Mouse (Mus musculus): ENCODE results near the gene Abcg5. TPM values are rescaled to one million over a fixed set of nuclear protein-coding genes. Genes with fewer than 3 reads are reported as not detected.

Gene Abcg5
- polyA plus RNA-seq, 1 experiment from 2014 or later: 5.9 TPM

DNA sequence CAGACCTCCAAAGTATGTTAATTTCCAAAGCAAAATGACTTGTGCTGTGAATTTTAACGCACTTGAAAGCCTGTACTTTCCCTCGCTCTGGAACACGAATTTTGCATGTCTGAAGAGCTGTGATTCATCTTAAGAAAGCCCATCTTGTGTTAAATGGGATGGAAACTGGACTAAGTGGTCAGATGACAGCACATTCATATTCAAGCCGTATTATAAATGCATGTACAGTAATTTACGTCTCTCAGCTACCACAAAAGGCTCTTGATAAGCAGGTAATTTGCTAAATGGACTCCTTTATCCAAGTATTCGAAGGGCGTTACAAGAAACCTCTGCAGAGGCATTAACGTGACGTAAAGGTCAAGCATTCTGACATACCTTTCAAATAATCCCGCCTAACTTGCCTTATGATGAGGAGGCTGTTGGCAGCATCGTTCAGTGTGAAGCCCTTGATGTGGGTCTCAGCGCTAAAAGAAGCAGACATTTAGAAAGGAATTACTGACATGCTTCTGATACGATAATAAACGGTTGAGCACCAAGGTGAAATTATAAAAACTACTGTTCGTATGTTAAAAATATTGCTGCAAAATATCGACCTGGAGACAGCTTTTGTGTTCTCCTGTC, 33.6 kb upstream of the Abcg5 start:
- Histone ChIP-seq H3K4me2 (replicated peaks) (no peak overlapping the region), H3K9me3 (ENCODE audit: control insufficient read depth, low read length) (no peaks in the 10 kb centered on the region), H3K4me1 (replicated peaks; ENCODE audit: control insufficient read depth, insufficient read depth, low read length) (peaks cover 11% of the 10 kb centered on the region; the same call in 1 of the 2 replicates), H3K27ac (no peak overlapping the region), H3K4me3 (replicated peaks; ENCODE audit: low read length) (no peak overlapping the region), H3K27me3 (ENCODE audit: control insufficient read depth, insufficient read depth, low read length) (peaks cover 7% of the 10 kb centered on the region), H3K9ac (no peak overlapping the region), H3K36me3 (replicated peaks; ENCODE audit: control insufficient read depth, insufficient read depth) (peaks cover 9% of the 10 kb centered on the region; the same call in 1 of the 2 replicates)
- no peak for ATAC-seq (ENCODE audit: low FRiP score)
- DNase-seq (ENCODE audit: low spot score): no peak
- 44% methylated on average over 16 of the region's 16 CpGs for WGBS

DNA sequence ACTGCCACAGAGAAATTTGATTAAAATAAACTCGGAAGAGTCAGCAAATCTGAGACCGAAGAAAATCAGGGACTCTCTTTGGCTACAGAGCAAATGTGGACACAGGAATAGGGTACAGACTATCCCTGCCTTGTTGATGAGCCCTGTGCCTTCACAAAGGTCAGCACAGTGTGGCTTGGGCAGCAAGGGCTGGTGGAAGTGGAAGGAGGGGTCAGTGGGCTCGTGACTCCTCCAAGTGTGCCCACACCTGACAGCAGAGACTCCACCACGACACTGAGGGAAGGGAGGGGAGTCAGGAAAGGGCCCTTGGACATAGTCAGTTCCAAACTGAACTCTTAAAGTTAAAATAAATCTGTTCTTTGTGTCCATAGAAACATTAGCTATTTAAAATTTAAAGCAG, 32.1 kb upstream of the Abcg5 start:
- H3K9ac ChIP-seq: no peak overlapping the region
- ATAC-seq (ENCODE audit: low FRiP score) (no peak), DNase-seq (ENCODE audit: low spot score) (no peak)
- no peak overlapping the region for H3K4me2 ChIP-seq (replicated peaks)
- peaks cover 7% of the 10 kb centered on the region for H3K27me3 ChIP-seq (ENCODE audit: control insufficient read depth, insufficient read depth, low read length)
- no peak overlapping the region for H3K4me3 ChIP-seq (replicated peaks; ENCODE audit: low read length)
- 75% methylated on average over 4 of the region's 4 CpGs for WGBS
- H3K36me3 ChIP-seq (replicated peaks; ENCODE audit: control insufficient read depth, insufficient read depth): peaks cover 9% of the 10 kb centered on the region; the same call in 1 of the 2 replicates
- no peak overlapping the region for H3K27ac ChIP-seq
- H3K4me1 ChIP-seq (replicated peaks; ENCODE audit: control insufficient read depth, insufficient read depth, low read length): peaks cover 11% of the 10 kb centered on the region; the same call in 1 of the 2 replicates
- no peaks in the 10 kb centered on the region for H3K9me3 ChIP-seq (ENCODE audit: control insufficient read depth, low read length)

DNA sequence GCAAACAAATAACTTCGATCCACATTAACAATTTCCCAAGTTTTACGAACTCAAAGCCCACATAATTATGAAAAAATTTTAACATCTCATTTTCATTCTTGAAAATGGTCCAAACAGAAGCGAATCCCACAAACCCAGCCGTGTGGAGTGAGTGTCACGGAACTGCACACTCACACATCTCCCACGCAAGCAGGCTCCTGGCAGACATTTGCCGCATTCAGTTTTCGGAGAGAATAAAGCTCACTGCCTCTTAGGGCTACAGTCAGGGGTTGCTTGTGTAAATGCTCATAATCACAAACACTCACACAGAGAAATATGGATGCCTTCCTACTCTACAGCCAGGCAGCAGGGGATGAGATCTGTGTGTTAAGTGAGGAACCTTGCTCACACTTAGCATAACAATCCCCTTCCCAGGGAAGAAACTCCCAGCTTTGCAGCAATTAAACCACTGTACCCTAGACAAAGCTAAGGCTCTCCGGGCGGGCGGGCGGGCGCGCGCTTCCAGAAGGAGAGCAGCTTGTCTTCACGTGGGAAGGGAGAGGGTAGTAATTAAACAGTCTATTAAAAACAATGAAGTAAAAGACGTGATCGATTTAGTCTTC, 30.9 kb upstream of the Abcg5 start:
- Histone ChIP-seq H3K4me2 (replicated peaks) (no peak overlapping the region), H3K4me3 (replicated peaks; ENCODE audit: low read length) (no peak overlapping the region), H3K27me3 (ENCODE audit: control insufficient read depth, insufficient read depth, low read length) (peaks cover 7% of the 10 kb centered on the region), H3K36me3 (replicated peaks; ENCODE audit: control insufficient read depth, insufficient read depth) (peaks cover 9% of the 10 kb centered on the region; the same call in 1 of the 2 replicates), H3K9me3 (ENCODE audit: control insufficient read depth, low read length) (no peaks in the 10 kb centered on the region), H3K9ac (no peak overlapping the region), H3K4me1 (replicated peaks; ENCODE audit: control insufficient read depth, insufficient read depth, low read length) (peaks cover 23% of the 10 kb centered on the region), H3K27ac (no peak overlapping the region)
- WGBS: 61% methylated on average over 18 of the region's 18 CpGs
- no peak for ATAC-seq (ENCODE audit: low FRiP score)
- DNase-seq (ENCODE audit: low spot score): no peak

DNA sequence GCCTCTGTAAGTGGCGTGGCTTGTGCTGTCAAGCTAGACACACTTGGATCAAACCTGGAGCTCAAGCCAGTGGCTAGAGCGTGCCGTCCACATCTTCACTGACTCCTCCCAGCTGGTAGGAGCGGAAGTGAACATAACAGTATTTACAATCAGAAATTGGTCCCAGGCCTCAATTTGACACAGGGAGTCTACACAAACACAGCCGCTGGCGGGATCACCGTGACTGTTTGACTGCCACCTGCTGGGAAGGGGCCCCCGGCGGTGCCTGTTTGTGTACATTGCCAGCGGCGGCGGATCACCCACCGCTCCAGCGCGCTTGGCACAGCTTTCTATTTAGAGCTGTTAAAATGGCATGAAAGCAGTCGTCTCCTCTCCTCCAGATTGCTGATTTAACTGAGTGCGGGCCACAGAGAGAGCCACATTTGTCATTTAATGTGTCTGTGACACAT, 26.6 kb upstream of the Abcg5 start:
- Histone ChIP-seq H3K4me2 (replicated peaks) (peak overlapping the region; percentile 27), H3K9me3 (ENCODE audit: control insufficient read depth, low read length) (no peaks in the 10 kb centered on the region), H3K27me3 (ENCODE audit: control insufficient read depth, insufficient read depth, low read length) (peaks cover 12% of the 10 kb centered on the region), H3K36me3 (replicated peaks; ENCODE audit: control insufficient read depth, insufficient read depth) (peaks cover 16% of the 10 kb centered on the region; the same call in 1 of the 2 replicates), H3K9ac (0 out of 2 replicates have a peak overlapping the region, but pooled peaks have one; percentile 31), H3K27ac (peak overlapping the region; percentile 51), H3K4me3 (replicated peaks; ENCODE audit: low read length) (no peak overlapping the region), H3K4me1 (replicated peaks; ENCODE audit: control insufficient read depth, insufficient read depth, low read length) (peaks cover 12% of the 10 kb centered on the region)
- peak; percentile 73; the same call in 1 of the 2 replicates for ATAC-seq (ENCODE audit: low FRiP score)
- DNase-seq (ENCODE audit: low spot score): peak; percentile 70
- 26% methylated on average over 17 of the region's 17 CpGs for WGBS

DNA sequence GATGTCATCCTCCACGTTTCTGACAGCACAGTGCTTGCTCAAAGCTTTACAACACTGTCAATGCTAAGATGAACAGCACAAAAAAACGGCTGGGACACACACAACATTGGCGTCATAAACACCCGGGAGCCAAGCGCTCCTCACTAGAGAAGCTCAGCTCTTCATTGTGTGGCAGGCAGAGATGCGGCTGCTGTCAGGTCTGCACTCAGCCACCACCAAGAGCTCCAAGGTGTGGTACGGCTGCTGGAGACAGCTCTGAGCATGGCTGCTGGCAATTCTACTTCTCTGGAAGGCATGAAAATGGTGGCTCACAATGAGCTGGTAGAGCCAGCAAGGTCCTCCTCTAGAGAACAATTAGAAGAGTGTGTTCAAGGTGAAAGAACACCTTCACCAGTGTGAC, 26.0 kb upstream of the Abcg5 start:
- H3K36me3 ChIP-seq (replicated peaks; ENCODE audit: control insufficient read depth, insufficient read depth): peaks cover 16% of the 10 kb centered on the region; the same call in 1 of the 2 replicates
- peak overlapping the region; percentile 31; the same call in 1 of the 2 replicates for H3K9ac ChIP-seq
- WGBS: 83% methylated on average over 7 of the region's 7 CpGs
- no peak for DNase-seq (ENCODE audit: low spot score)
- ATAC-seq (ENCODE audit: low FRiP score): no peak
- H3K4me1 ChIP-seq (replicated peaks; ENCODE audit: control insufficient read depth, insufficient read depth, low read length): peaks cover 12% of the 10 kb centered on the region
- H3K9me3 ChIP-seq (ENCODE audit: control insufficient read depth, low read length): no peaks in the 10 kb centered on the region
- peak overlapping the region; percentile 27; the same call in 1 of the 2 replicates for H3K4me2 ChIP-seq (replicated peaks)
- H3K27ac ChIP-seq: peak overlapping the region; percentile 51
- no peak overlapping the region for H3K4me3 ChIP-seq (replicated peaks; ENCODE audit: low read length)
- peaks cover 12% of the 10 kb centered on the region for H3K27me3 ChIP-seq (ENCODE audit: control insufficient read depth, insufficient read depth, low read length)

DNA sequence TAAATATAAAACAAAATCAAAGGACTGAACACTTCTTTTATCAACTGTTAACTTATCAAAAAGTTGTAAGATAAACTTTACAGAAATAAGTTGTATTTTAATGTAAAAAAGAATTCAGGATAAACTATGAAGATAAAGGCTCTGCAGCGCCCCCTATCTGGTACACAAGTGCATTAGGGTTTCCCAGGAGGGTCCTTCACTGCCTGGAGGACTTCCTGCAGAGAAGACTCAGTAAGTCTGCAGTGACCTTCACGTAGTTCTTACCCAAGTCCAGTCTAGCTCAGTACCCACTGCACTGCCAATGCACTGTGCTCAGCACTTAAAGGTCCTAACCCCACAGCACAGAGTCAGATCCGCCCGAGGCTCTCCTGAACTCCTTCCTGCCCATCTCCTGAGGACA, 24.6 kb upstream of the Abcg5 start:
- 71% methylated on average over 4 of the region's 4 CpGs for WGBS
- Histone ChIP-seq H3K27ac (no peak overlapping the region), H3K4me3 (replicated peaks; ENCODE audit: low read length) (no peak overlapping the region), H3K27me3 (ENCODE audit: control insufficient read depth, insufficient read depth, low read length) (peaks cover 9% of the 10 kb centered on the region; the same call in 1 of the 2 replicates), H3K9me3 (ENCODE audit: control insufficient read depth, low read length) (no peaks in the 10 kb centered on the region), H3K4me2 (replicated peaks) (no peak overlapping the region), H3K4me1 (replicated peaks; ENCODE audit: control insufficient read depth, insufficient read depth, low read length) (peaks cover 16% of the 10 kb centered on the region), H3K36me3 (replicated peaks; ENCODE audit: control insufficient read depth, insufficient read depth) (peaks cover 13% of the 10 kb centered on the region; the same call in 1 of the 2 replicates), H3K9ac (no peak overlapping the region)
- ATAC-seq (ENCODE audit: low FRiP score) (no peak), DNase-seq (ENCODE audit: low spot score) (no peak)

DNA sequence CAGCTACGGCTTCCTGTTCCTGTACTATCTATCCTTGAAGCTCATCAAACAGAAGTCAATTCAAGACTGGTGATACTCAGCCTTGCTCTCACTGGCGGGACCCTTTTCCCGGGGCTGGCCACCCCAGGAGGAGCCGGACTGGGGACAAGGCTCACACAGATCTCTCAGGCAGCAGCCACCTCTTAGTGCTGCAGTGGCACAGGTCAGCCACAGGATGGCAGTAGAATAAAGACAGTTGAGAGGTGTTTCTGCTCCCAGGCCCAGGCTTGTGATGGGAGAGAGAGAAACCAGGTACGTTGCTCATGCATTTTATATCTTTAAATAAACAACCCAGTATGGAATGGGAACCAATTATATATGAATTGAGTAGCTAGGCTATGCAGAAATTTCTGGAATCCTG, 15.9 kb upstream of the Abcg5 start:
- H3K4me2 ChIP-seq (replicated peaks): no peak overlapping the region
- no peak overlapping the region for H3K4me3 ChIP-seq (replicated peaks; ENCODE audit: low read length)
- 0 out of 2 replicates have a peak, but pooled peaks cover 4% of the 10 kb centered on the region for H3K4me1 ChIP-seq (replicated peaks; ENCODE audit: control insufficient read depth, insufficient read depth, low read length)
- H3K9me3 ChIP-seq (ENCODE audit: control insufficient read depth, low read length): no peaks in the 10 kb centered on the region
- ATAC-seq (ENCODE audit: low FRiP score) (peak; percentile 69; the same call in 1 of the 2 replicates), DNase-seq (ENCODE audit: low spot score) (peak; percentile 83)
- H3K27ac ChIP-seq: no peak overlapping the region
- no peaks in the 10 kb centered on the region for H3K27me3 ChIP-seq (ENCODE audit: control insufficient read depth, insufficient read depth, low read length)
- no peak overlapping the region for H3K9ac ChIP-seq
- H3K36me3 ChIP-seq (replicated peaks; ENCODE audit: control insufficient read depth, insufficient read depth): no peaks in the 10 kb centered on the region
- 24% methylated on average over 5 of the region's 5 CpGs for WGBS

DNA sequence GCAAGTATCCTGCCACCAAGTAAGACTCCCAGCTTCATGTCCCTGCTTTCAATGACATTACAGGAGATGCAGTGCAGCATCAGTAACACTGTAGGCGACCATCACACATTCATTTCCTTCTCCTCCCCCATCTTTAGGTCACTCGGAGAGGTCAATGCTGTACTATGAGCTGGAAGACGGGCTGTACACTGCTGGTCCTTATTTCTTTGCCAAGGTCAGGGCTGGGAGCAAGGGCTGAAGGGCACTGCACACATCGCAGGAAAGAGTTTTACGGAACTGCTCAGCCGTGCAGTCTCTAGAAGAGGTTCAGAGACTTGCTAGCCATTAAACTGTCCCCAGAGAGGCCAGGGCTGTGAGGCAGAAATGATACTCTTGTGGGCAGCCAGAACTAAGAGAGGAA, 13.7 kb upstream of the Abcg5 start:
- Histone ChIP-seq H3K4me2 (replicated peaks) (no peak overlapping the region), H3K9me3 (ENCODE audit: control insufficient read depth, low read length) (no peaks in the 10 kb centered on the region), H3K4me3 (replicated peaks; ENCODE audit: low read length) (no peak overlapping the region), H3K4me1 (replicated peaks; ENCODE audit: control insufficient read depth, insufficient read depth, low read length) (no peaks in the 10 kb centered on the region), H3K9ac (no peak overlapping the region), H3K27me3 (ENCODE audit: control insufficient read depth, insufficient read depth, low read length) (no peaks in the 10 kb centered on the region), H3K27ac (no peak overlapping the region), H3K36me3 (replicated peaks; ENCODE audit: control insufficient read depth, insufficient read depth) (no peaks in the 10 kb centered on the region)
- DNase-seq (ENCODE audit: low spot score) (no peak), ATAC-seq (ENCODE audit: low FRiP score) (no peak)
- WGBS: 65% methylated on average over 6 of the region's 6 CpGs

DNA sequence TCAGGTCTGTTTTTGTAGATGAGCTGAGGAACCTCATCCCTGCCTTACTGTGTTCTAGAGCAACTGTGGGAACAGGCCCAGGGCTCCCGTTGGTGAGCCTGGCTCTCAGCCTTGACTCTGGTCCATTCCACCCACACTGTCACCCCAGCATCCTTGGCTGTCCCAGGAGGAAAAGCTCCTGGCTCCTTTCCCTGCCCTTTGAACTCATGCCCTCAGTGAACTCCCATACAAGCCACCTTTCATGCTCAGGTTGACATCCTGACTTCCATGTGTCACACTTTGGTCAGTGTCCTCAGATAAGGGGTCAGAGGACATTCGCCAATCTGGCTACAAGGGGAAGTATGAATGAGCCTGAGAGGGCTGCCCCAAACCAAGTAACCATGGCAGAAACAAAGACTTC, 10.9 kb upstream of the Abcg5 start:
- DNase-seq (ENCODE audit: low spot score): no peak

More for the DNA sequence above, 10.9 kb upstream of the Abcg5 start:
- Histone ChIP-seq H3K4me1 (replicated peaks; ENCODE audit: control insufficient read depth, insufficient read depth, low read length) (no peaks in the 10 kb centered on the region), H3K9me3 (ENCODE audit: control insufficient read depth, low read length) (no peaks in the 10 kb centered on the region), H3K36me3 (replicated peaks; ENCODE audit: control insufficient read depth, insufficient read depth) (no peaks in the 10 kb centered on the region), H3K4me2 (replicated peaks) (no peak overlapping the region), H3K27ac (no peak overlapping the region), H3K27me3 (ENCODE audit: control insufficient read depth, insufficient read depth, low read length) (no peaks in the 10 kb centered on the region), H3K9ac (no peak overlapping the region), H3K4me3 (replicated peaks; ENCODE audit: low read length) (no peak overlapping the region)
- WGBS: 75% methylated on average over 2 of the region's 2 CpGs
- no peak for ATAC-seq (ENCODE audit: low FRiP score)
